Mouse (Mus musculus) embryonic fibroblast, embryonic 13.5 days (primary cell): Measurements from ENCODE around the gene Negr1.

Source experiments
- CTCF ChIP-seq: IDR thresholded peaks from 2 replicates; pipeline ENCODE4 v1.5.1; 2011; ENCODE audit warnings: mild to moderate bottlenecking, control low read depth, low read length, moderate library complexity, borderline replicate concordance; ENCODE audit not compliant: insufficient read depth
- POLR2A ChIP-seq: IDR thresholded peaks from 2 replicates; pipeline ENCODE4 v1.6.1; 2011; ENCODE audit warnings: low read depth, mild to moderate bottlenecking, control low read depth, low read length, moderate library complexity

DNA sequence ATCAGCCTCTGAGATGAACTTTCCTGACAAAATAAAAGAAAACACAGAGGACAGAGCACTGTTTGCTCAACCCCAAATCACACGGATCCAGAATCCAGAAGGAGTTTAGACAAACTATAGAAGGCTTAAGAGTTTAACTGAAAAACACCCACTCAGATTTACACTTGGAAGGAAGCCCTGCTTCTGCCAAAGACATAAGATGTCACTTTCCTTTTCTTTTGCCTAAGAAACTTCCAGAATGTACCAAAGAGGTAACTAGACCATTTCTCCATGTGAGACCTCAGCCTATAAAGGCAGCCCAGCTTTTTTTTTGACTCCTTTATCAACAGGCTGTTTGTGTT lies 518.3 kb downstream of the Negr1 start:
- no peak for TF ChIP-seq CTCF
- no peak for TF ChIP-seq POLR2A
